Mouse (Mus musculus) adrenal gland, adult 18-20 months (tissue): ENCODE data around the gene Pde2a. TPM values are rescaled to one million over a fixed set of nuclear protein-coding genes. Genes with fewer than 3 reads are reported as not detected.
"Not testable (repeated sequence)": the region's sequence is repeated elsewhere in the genome, so short reads cannot be mapped to it uniquely, and the experiment has no call there.

ENCODE experiments used
- DNase-seq, 2 experiments: peaks; one replicate each; pipeline ENCODE4 v3.0.0; 2021 to 2022; ENCODE audit warnings: low spot score in 2 of 2
- total RNA-seq, 2 experiments: library from RNA; stranded (reverse); gene quantifications; 1 replicate in 1 of 2; 2 replicates in 1 of 2; pipeline ENCODE4 v1.2.3; 2021

Pde2a gene
- total RNA-seq, 2 experiments from 2014 or later = 157 to 186 TPM

DNA sequence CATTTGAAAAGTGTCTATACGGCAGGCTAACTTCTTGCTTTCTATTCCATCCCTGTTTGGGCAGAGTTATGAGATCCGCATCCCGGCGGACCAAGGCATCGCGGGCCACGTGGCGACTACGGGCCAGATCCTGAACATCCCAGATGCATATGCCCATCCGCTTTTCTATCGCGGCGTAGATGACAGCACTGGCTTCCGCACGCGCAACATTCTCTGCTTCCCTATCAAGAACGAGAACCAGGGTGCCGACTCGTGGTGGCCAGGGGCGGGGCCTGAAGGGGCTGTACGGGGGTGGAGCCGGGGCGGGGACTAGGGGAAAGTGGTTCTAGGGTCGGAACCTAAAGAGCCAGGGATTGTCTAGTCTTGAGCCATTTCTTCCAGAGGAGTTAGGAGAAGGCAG, 83.0 kb downstream of the Pde2a start:
- no peak for DNase-seq

DNA sequence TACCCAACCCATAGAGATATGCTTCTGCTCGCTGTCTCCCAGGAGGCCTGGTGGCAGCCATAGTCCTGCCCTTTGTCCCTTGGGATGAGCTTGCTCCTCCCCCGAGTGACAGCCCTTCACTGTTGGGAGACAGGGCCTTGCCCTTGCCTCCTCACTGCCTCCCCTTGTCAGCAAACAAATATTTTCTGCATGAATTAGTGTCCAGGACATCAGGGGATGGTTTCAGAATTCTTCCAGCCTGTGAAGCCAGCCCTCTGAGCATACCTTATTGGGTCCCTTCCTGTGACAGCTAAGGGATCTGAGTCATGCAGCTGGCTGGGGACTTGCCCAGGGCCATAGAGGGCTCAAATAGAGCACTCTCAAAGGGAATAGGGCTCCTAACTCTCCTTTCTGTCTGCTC, 87.7 kb downstream of the Pde2a start:
- DNase-seq = no peak

DNA sequence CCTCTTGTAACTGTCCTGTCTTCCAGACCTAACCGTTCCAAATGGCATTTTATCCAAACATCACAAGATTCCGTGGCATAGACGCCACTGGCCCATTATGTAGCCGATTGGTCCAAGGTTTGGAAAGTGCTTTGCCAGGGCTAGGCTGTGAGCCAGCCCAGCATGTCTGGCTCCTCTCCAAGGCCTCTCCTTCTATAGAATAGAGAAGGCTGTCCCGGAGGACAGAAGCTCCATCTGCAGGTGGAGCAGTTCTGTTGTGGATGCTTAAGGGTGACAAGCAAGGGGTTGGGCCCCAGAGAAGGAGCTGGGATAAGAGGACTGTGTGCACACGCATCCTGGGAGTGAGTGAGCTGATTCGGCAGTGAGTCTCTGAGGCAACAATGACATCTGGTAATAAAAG, 92.2 kb downstream of the Pde2a start:
- DNase-seq = no peak

DNA sequence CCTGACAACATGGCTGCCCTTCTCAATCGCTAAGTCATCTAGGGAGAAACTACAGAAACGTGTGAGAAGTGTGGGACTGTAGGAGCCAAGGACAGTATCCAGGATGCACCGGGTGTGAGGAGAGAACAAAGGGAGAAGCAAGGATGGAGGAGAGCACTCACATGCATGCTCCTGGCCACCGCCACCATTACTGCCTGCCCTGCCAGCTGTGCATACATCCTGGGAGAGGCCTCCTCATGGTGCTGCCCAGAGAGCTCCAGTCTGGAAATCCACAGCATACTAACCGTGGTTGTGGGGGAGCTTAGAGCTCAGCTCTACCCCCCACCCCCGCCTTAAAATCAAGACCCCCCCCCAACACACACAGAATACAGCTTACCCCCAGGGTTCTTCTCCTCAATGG, 93.3 kb downstream of the Pde2a start:
- DNase-seq = no peak

DNA sequence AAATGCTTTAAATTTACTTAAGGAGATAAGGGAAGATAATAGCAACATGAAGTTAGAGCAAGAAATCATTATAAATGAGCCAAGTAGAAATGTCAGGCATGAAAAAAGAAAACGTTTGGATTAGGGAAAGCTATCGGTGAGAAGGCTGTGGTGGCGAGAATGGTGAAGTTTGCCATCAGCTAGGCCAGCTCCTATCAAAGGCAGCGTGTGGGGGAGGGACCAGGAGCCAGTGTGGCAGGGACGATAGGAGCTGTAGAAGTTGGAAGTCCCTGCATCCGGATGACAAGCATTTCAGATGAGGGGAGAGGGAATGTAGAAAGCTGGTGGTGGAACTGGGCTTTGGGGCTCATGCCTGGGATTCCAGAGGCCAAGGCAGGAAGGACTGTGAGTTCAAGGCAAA, 93.8 kb downstream of the Pde2a start:
- no peak for DNase-seq

DNA sequence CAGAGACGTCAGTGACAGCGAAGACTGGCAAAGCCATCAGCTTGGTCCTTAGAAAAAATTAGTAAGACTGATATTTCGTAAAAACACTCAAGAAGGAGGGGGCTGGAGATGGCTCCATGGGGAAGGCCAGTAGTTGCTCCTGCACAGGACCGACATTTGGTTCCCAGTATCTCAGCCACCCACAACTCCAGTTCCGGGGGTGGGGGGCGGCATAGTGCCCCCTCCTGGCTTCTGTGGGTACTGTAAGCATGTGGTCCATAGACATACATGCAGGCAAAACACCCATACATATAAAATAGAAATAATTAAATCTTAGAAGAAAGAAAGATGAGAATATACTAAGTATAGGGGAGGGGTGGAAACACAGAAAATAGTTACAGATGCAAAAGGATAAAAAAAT, 95.0 kb downstream of the Pde2a start:
- no peak for DNase-seq

DNA sequence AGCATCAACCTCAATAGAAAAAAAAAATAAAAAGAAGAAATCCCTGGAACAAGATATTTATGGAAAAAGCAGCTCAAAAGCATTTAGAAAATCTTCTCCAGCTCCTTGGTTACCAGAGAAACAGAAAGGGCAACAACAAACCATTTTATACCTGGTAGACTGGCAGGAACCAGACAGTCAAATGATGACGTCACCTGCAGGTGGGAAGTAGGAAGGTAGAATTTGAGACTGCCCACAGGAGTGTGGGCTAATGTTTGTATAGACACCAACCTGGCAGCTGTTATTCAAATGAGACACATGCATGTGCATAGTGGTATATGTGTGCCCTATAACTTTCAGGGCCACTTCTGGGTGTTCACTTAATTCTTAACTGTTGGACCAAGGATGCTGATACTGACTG, 100.2 kb downstream of the Pde2a start:
- no peak for DNase-seq

DNA sequence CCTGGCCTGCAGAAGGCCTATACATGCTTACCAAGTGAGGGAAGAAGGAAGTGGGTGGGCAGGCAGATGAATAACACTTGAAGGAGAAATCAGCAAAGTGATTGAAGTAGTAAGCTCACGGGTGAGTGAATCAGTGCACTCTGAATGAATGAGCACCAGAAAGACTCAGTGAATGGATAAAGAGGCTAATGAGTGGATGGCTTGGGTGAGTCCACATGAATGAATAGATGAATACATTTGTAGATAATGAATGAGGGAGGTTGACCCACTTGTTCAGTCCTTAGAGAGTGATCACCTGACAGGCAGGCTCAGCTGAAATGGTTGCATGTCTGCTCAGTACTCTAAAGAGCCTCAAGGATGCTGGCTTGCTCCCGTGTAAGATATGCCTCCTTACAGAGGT, 101.7 kb downstream of the Pde2a start:
- DNase-seq = no peak

DNA sequence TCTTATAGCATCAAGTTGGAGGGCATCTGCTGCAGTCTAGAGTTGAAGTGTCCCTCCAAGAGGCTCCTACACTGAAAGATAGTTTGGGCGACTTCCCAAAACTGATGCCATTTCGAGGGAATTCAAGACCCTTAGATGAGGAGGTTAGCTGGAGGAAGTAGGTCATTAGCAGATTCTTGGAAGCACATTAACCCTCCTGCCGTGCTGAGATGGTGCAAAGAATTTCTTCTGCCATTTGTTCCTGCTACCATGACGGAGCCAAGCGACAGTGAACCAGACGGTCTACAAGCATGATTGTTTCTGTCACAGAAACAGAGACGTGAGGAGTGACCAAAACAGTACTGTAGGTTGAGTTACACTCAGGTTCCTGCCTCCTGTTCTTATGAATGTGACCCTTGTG, 105.0 kb downstream of the Pde2a start:
- no peak for DNase-seq

DNA sequence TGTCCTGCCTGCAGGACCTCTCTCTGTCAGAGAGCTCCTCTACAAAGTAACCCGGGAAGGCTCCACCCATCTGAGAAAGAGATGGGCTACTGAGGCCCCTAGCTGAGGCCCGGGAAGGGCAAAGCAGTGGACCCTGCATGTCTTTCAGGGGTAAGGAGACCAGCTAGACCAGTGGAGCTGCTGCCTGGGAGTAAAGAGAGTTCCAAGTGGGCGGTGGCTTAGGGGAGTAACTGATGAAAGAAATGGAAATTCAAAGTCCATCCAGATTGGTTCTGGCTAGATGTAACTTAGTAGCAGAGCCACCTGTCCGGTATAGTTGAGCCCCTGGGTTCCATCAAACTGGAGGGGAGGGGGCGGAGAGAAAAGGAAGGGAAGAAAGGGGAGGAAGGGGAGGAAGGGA, 112.9 kb downstream of the Pde2a start:
- DNase-seq = no peak

DNA sequence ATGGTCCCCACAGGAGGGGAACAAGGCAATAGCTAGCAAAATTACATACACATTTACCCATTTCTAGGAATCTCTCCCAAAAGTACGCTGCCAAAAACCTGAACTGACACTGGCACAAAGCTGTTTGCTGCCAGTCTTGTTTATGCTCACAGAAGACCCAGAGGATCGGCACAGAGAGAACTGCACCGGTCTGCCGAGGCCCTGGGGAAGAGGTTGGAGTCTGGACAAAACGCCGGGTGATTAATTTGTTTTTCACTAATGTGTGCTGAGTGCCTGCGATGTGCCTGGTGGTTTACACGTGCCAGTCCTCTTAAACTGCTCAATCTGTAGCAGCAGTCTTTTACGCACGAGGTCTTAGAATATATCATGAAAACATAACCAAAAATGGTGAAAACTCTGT, 113.6 kb downstream of the Pde2a start:
- DNase-seq = no peak

DNA sequence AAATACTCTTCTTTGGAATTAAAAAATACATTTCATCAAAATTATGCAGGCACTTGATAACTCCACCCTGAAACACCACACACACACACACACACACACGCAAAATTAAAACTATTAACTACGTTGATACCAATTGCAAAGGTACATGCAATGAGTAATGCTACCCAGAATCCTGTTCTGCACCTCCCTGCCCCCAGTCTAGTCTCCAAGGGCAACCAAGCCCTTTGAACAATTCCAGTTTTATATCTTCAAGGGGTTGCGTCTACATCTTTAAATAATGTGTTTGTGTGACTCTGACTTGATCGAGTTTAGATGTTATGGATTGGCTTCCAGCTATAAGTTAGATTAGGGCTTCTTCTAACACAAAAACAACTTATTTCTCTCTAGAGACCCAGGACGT, 114.0 kb downstream of the Pde2a start:
- DNase-seq = no peak

DNA sequence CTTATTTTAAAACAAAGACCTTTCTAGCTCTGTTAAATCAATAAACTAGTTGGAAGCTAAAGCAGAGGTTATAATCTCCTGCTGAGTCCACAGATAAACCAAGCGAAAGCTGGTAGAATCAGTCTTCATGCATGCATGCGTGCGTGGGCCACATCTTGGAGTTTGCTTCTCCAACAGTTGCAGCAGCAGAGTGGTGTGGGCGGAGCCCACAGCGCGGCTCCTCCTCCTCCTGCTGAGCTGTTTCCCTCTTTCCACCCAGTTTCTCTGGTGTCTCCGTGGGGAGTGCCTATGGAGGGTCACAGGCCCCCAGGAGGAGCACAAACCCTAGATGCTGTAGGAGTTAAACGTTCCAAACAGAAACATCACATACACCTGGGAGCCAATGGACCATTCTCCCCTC, 116.0 kb downstream of the Pde2a start:
- DNase-seq = no peak

DNA sequence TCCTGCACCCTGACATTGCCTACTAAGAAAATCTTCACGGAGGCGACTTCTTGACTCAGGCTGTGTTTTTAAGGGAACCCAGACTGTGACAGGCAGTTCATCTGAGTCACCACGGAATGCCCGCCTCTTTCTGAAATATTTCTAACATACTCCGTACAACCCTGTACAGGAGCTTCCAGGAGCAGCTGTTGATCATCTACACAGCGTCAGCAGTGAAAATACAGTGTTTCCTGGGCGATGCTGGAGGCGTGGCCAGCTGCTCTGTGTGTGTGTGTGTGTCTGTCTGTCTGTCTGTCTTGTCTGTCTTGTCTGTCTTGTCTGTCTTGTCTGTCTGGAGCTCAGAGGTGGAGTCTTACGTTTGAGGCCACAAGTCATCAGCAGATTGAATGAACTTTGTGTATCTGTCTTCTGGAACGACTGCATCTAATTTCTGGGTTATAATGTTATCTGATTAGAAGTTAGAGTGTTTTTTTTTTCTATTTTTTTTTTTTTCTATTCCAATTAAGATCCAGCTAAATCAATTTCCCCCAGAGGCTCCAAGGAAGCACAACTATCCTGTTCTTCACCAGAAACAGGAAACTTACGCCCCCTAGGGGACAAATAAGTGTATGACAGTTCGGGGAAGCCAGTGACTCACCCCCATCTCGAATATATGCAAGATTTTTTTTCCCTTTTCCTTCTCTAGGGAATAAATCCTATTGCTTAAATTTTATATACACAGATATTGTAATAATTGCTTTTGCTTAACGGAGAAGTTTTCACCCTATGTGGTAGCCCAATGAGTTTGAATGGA, 116.8 kb downstream of the Pde2a start:
- DNase-seq = peak in 1 of 2 experiments; percentile 42

DNA sequence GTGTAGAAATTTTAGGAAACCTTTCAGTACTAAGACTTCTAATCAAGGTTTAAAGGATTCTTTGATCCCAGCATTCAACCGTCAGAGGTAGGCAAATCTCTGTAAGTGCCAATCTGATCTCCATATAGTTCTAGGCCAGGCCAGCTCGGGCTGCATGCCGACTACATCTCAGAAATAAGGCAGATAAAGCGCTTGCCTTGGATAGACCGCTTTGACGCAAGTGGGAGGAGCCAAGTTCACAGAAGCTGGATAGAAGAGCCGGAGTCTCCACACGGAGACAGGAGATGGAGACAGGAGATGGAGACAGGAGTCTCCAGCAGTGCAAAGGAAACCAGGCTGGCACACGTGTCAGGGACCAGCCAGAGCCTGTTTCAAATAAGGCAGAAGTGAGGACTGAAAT, 118.3 kb downstream of the Pde2a start:
- no peak for DNase-seq

DNA sequence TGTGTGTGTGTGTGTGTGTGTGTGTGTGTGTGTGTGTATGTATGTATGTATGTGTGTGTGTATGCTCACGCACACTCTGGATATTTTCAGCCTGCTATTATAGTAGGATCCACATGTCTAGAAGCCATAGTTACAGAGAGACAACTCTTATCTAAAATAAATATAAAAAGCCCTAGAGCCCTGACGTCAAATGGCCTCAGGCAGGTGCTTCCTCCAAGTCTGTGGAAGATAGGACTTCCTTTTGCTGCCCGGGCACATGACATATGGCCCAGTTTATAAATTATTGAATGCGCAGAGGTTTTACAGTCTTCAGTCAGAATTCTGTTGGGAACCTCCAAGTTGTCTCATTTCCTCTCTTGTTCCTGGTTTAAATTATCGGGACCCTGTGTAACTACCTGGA, 119.2 kb downstream of the Pde2a start:
- DNase-seq = no peak

DNA sequence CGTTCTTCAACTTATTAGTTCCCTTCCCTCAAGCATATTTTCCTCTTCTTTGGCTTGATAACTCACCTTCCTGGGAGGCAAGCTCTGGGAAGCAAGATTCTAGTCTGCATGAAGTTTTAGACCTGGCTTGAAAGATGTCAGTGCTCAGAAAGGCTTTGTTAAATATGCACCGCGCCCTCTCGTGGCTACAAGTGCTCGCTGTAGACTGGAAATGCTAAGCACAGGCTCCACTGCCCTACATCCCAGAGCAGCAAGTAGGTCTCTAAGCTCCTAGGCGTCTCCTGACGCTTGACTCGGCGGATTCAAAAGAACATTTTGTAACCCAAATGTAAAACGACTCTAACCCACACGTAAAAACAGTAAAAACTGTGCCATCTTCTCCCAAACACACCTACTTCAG, 119.6 kb downstream of the Pde2a start:
- peak; percentile 58 to 69 for DNase-seq

DNA sequence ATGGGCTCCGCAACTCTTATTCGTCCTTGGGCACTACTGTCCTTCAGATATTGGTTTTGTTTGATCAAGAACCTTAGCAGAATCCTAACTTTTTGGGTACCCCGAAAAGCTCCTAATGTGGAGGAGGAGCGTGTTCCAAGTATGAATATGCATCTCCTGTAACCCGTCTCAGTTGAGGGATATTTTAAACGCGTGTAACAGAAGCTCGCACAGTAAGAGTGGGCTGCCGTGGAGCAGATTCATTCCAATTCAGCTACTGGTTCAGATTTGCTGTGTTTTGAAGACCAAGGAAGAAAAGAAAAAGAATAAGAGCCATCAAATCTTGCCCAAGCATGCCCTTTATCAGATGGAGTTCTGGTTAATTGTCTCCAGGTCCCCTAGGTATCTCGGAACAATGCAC, 120.2 kb downstream of the Pde2a start:
- no peak for DNase-seq

DNA sequence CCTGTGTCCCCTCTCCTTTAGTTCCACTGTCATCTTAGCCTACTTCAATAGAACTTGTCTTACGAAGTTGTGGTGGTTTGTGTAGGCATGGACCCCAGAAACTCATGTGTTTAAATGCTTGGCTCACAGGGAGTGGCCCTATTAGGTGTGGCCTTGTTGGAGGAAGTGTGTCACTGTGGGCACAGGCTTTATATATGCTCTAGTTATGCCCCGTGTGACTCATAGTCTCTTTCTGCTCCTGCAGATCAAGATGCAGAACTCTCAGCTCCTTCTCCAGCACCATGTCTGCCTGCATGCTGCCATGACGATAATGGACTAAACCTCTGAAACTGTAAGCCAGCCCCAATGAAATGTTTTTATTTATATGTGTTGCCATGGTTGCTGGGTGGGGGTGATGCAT, 126.2 kb downstream of the Pde2a start:
- no peak for DNase-seq

DNA sequence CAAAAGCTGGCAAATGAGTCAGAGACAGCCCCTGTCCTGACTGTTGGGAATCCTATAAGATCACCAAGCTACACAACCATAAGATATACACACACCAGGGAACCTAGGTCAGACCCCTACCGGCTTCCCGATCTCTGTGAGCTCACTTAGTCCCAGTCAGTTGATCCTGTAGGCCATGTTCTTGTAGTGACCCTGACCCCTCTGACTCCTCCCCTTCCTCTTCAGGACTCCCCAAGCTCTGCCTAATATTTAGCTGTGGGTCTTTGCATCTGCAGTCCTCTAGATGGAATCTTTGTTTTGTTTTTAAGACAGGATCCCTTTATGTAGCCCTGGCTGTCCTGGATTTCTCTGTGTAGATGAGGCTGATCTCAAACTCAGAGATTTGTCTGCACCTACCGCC, 127.8 kb downstream of the Pde2a start:
- DNase-seq = no peak

DNA sequence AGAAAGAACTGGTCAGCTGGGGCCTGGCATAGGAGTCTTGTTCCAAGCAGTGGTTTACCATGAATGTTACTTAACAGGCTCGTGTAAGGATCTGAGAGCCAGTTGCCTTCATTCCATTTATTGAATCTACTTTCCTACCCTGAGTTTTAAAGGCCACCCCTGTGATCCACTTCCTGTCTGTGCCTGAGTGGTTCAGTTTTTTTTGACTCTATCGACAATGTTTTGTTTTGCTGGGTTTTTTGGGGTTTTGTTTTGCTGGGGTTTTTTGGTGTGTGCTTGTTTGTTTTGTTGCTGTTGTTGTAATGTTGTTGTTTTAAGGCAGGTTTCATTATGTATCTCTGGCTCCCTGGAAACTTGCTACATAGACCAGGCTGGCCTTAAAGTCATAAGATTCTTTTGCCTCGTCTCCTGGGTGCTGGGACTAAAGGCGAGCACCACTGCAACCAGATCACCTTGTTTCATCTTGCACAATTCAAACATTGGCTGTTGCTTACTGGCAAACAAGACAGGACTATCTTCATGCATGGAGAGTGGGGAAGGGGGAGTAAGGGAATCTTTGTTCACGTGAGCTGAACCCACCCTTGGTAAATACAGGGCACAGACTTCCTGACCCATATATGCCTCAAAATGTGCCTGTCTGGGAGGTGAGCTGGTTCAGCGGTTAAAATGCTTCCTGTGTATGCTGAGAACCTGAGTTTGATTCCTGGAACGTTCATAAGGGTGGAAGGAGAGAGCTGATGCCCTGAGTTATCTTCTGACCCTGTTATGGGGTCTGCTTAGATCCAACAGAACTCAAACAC, 129.4 kb downstream of the Pde2a start:
- no peak for DNase-seq

DNA sequence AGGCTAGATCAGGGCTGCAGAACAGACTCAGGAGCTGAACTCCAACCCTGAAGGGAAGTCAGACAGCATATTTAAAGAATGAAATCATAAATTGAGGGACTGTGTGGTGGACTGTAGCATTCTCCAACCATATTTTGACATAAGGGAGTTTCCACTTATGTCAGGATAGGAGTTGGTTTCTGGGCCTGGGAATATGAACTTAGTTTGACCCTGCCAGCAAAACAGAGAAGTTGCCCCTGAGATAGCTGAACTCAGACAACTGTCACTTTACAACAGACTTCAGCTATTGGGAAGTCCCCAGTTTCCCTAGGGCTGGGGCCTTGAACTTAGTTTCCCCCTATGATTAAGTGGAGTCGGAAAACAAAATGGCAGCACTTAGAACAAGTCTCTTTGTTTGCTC, 130.0 kb downstream of the Pde2a start:
- DNase-seq = no peak

DNA sequence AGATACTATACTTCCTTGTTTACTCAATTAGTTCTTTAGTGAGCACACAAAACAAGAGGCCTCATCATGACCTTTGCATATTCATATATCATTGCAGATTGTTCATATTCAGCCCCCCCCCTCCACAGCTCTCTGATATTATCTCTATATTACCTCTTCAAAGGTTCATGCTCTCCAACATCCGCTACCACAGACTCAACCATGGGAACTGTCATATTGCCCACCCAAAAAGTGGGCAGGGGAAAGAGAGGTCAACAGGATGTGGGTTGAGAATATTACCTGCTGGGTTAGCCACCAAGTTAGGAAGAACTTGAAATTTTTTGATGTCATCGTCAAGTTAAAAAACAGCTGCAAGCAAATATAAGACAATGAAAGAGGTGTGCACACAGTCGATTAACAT, 134.0 kb downstream of the Pde2a start:
- DNase-seq = not testable (repeated sequence)
